9 mouse cellular contexts compared by ENCODE assay signal in genomic region chr2:58906814-58907516, GRCm38 (mm10). TPM values are rescaled to one million over a fixed set of nuclear protein-coding genes. Genes with fewer than 3 reads are reported as not detected.
A peak's percentile ranks its signal among the peaks of the same experiment; 100 is the strongest.
DNase-seq lines count a peak whose midpoint lies in the region; ATAC-seq lines count a peak whose summit lies in the region.
"Had no signal": no experiment of that assay in that cellular context is flagged by ENCODE, and none has a peak within 500 bp of the region (broad histone marks: within the 10 kb centered on the region; RNA-seq: fewer than 3 reads in every experiment).

No protein-coding gene starts in this region.

- intact Hi-C loops in gastrocnemius, postnatal 14 days (cut with DNase I; ENCODE audit: low total_unique reads), result no loop called here

- ATAC-seq in cerebellum, adult (ENCODE audit: insufficient number of reproducible peaks, low FRiP score, low TSS enrichment), result 0 out of 2 replicates have a peak, but pooled peaks have one; percentile 36
- peak; percentile 99 for ATAC-seq in activated CD4-positive, CD25-positive, alpha-beta regulatory T cell, adult 4 months
- no peak for ATAC-seq in erythroid progenitor cell, adult 5-6 weeks (replicated peaks; ENCODE audit: low FRiP score, poor library complexity, severe bottlenecking)

- DNase-seq in cerebellum, adult 9-10 months, result no peak
- DNase-seq in heart, postnatal 4 days, result peak; percentile 23
- DNase-seq in mesoderm, embryonic 11.5 days (ENCODE audit: low read depth, low spot score), result peak; percentile 4
- no peak for DNase-seq in right cerebral cortex, postnatal 25 days
- no peak for DNase-seq in gastrocnemius, postnatal 14 days

RNA-seq across cellular contexts. Expression of gene Gm11099, which starts 47.7 kb away (rescaled TPM):
- not detected for polyA plus RNA-seq in activated CD4-positive, CD25-positive, alpha-beta regulatory T cell, adult 4 months (2017; shearing (Covaris generic))
- total RNA-seq in heart, postnatal 4 days (2021), result not detected
- not detected in 2 replicates for total RNA-seq in erythroid progenitor cell, adult 5-6 weeks (2015; ENCODE audit: low replicate concordance)
- total RNA-seq in erythroid progenitor cell, adult 5-6 weeks (2017; ENCODE audit: low replicate concordance), result not detected in 2 replicates
- total RNA-seq in gastrocnemius, postnatal 14 days (2021), result not detected
- polyA plus RNA-seq: liver, embryonic 14.5 days had no signal

Comparison
In these comparisons a context has a peak if more than half of its experiments do, and no peak if none do; other contexts are left out.
1. DNase-seq: peak in heart, postnatal 4 days (single experiment) and mesoderm, embryonic 11.5 days (single experiment); none in cerebellum, adult 9-10 months (single experiment), right cerebral cortex, postnatal 25 days (single experiment) and gastrocnemius, postnatal 14 days (single experiment).